Mouse (Mus musculus): ENCODE measurements around the gene Tcl1b4. TPM values are rescaled to one million over a fixed set of nuclear protein-coding genes. Genes with fewer than 3 reads are reported as not detected.

The Tcl1b4 gene
- polyA plus RNA-seq, 1 experiment from 2014 or later: not detected

DNA sequence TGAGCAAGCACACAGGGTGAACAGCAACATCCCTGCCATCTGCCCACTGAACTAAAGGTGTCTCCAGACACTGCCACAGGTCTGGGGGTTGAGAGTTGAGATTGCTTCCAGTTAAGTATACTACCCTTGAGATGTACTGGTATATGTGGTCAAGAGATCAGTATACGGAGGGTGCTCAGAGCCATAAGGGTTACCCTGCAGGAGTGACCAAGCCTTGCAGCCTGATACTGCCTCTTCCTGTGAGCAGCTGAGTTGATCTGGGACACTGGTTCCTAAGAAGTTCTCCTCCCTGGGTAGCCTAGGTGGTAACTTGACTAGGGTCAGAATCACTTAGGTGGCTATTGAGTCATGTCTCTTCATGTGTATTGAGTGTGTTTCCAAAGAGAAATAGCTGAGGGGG lies 6.7 kb downstream of the Tcl1b4 start:
- H3K9me3 ChIP-seq (replicated peaks): no peaks in the 10 kb centered on the region
- no peaks in the 10 kb centered on the region for H3K36me3 ChIP-seq
- no peak overlapping the region for H3K4me3 ChIP-seq
- H3K4me1 ChIP-seq: no peaks in the 10 kb centered on the region
- ATAC-seq (ENCODE audit: low FRiP score): no peak
- 96% methylated on average over 1 of the region's 1 CpGs for WGBS
- H3K9ac ChIP-seq: no peak overlapping the region
- no peak overlapping the region for H3K4me2 ChIP-seq (replicated peaks)
- no peak overlapping the region for H3K27ac ChIP-seq
- H3K27me3 ChIP-seq: no peaks in the 10 kb centered on the region

DNA sequence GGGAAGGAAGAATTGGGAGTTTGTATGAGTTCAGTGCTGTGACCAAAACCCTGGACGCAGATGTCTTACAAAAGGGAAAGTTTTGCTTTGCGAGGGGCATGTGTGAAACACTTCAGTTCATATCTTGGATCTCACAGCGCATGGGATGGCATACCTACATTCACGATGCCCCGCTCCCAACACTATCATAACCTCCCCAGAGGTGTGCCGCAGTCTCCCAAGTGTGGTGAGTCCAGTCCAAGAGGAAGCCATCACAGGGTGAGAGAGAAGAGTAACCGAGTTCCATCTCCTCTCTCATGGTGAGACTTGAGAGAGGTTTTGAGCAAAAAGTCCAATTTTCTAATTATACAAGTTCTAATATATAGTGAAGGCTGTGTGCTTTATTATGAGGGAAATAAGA lies 7.5 kb downstream of the Tcl1b4 start:
- 95% methylated on average over 7 of the region's 7 CpGs for WGBS

DNA sequence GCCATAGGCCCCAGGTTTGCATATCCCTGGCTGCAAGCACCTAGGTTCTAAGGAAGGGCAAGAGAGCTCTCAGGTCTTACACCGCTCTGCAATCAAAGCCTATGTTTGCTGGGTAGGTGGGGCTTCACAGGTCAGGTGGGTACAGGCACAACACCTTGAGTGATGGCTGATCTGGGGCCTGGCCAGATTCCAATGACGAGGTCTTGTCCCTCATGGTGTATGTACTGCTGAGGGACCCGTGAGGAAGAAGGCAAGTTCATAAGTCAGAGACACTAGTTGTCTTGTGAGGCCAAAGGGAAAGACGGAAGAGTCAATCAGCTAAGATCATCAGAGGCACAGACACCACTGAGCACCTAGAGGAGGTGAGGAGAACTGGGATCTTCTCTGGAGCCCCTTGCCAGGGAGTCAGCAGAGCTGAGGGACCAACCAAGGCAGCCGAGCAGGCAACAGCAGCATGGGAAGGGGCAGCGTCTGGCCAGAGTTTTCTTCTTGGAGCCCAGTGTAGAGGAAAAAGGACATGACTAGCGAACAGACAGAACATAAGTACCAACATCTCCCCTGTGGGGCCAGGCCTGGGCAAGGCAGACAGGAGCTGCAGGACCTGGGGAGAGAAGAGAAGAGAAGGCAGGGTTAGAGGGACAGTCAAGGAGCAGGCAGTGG lies 15.5 kb downstream of the Tcl1b4 start:
- WGBS: 87% methylated on average over 7 of the region's 7 CpGs
- Histone ChIP-seq H3K9me3 (replicated peaks) (no peaks in the 10 kb centered on the region), H3K4me3 (no peak overlapping the region), H3K36me3 (no peaks in the 10 kb centered on the region), H3K4me2 (replicated peaks) (no peak overlapping the region), H3K9ac (no peak overlapping the region), H3K27me3 (no peaks in the 10 kb centered on the region), H3K27ac (no peak overlapping the region), H3K4me1 (no peaks in the 10 kb centered on the region)
- ATAC-seq (ENCODE audit: low FRiP score): no peak

More for the DNA sequence above, 7.5 kb downstream of the Tcl1b4 start:
- Histone ChIP-seq H3K9ac (no peak overlapping the region), H3K9me3 (replicated peaks) (no peaks in the 10 kb centered on the region), H3K27me3 (no peaks in the 10 kb centered on the region), H3K36me3 (no peaks in the 10 kb centered on the region), H3K4me2 (replicated peaks) (no peak overlapping the region), H3K4me1 (no peaks in the 10 kb centered on the region), H3K4me3 (no peak overlapping the region), H3K27ac (no peak overlapping the region)
- no peak for ATAC-seq (ENCODE audit: low FRiP score)

DNA sequence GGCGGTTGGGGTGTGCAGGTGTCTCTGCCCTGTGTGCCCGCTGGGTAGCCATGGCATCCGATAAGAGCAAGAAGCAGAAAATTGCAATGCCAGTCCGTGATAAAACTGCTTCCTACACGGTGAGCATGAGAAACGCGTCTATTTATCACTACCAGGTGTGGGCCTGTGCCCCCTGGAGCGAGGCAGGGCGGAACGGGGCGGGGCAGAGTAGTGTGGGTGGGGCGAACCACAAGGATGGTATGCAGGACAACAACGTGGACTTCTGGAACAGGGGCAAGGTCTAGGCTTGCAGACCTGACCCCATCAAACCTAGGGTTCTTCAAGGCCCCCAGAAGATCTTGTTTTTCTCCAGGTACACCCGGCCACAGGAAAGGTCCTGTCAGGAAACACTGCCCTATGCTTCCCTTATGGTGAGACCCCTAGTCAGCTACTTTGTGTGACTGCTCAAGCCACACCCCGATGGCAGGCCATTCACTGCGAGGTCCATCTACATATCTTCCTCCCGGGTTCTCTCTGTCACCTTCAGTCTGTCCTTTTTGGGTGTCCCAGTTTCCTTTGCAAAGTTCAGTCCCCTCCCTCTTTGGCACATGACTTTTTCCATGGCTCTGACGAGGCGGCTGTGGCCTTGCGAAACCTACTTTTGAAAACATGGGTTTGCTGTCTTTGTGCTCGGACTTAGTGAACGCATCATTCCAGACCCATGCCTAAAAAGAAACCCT lies 21.0 kb downstream of the Tcl1b4 start, which contains the start of gene Tcl1:
Gene Tcl1 (minus strand): TSS at position 193 of the 719 bp plus-strand sequence.
- no peak within 1 kb of the TSS for H3K27ac ChIP-seq
- no peaks in the 10 kb centered on the region for H3K36me3 ChIP-seq
- no peaks in the 10 kb centered on the region for H3K27me3 ChIP-seq
- 90% methylated on average over 22 of the region's 22 CpGs for WGBS
- no peaks in the 10 kb centered on the region for H3K9me3 ChIP-seq (replicated peaks)
- no peak within 1 kb of the TSS for H3K4me3 ChIP-seq
- ATAC-seq (ENCODE audit: low FRiP score): no peak
- H3K4me1 ChIP-seq: 0 out of 2 replicates have a peak, but pooled peaks cover 5% of the 10 kb centered on the region
- H3K4me2 ChIP-seq (replicated peaks): no peak within 1 kb of the TSS
- H3K9ac ChIP-seq: no peak within 1 kb of the TSS

DNA sequence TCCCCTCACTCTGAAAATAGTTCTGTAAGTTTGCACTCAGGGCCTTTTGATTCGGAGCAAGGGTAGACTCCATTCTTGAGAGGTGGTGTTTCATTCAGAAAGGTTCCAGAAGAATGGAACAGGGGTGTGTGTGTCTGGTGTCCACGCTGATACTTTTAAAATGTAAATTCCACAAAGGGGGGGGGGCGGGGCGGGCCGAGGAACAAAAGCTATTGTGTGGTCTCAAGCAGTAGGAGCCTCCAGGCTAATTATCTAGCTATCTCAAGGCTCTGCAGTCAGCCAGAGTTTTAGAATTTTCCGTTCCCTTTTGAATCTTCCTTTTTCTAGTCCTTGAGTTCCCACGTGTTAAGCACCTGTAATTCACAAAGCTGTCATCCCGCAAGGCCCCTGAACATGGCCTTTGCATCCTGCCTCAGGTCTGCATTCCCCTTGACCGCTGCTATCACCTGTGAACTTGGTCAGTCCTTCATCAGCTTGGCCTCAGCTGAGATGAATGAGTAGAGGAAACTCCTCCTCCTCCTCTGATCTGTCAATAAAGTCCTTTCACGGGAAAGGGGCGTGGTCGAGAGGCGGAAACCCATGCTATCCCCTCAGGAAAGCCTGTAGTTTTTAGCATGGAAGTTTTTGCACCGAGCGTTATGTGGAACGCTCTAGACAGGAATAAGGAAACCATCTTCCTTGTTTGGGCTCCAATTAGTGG lies 23.0 kb downstream of the Tcl1b4 start:
- Histone ChIP-seq H3K9me3 (replicated peaks) (no peaks in the 10 kb centered on the region), H3K4me2 (replicated peaks) (no peak overlapping the region), H3K4me3 (no peak overlapping the region), H3K27ac (no peak overlapping the region), H3K36me3 (no peaks in the 10 kb centered on the region), H3K27me3 (no peaks in the 10 kb centered on the region), H3K9ac (no peak overlapping the region), H3K4me1 (0 out of 2 replicates have a peak, but pooled peaks cover 5% of the 10 kb centered on the region)
- ATAC-seq (ENCODE audit: low FRiP score): no peak
- WGBS: 49% methylated on average over 16 of the region's 16 CpGs

DNA sequence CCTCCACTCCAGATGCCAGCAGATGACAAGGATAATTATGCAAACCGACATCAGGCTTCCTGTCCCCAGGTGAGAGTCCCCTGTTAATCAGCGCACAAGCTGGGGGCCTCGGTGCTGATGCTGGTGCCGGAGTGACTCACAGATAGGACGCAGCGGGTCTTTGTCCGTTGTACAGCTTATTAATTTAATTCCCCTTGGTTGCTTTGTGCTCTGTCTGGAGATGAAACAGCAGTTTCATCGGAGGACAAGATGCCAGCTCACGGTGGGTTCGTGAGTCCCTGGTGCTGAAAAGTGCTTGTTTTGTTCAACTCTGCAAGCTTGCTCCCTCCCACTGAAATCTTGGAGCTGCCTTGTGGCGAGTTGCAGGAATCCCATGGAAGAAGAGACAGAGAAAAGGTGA lies 32.6 kb downstream of the Tcl1b4 start:
- no peak for ATAC-seq (ENCODE audit: low FRiP score)
- H3K9me3 ChIP-seq (replicated peaks): no peaks in the 10 kb centered on the region
- no peak overlapping the region for H3K9ac ChIP-seq
- H3K4me1 ChIP-seq: 0 out of 2 replicates have a peak, but pooled peaks cover 2% of the 10 kb centered on the region
- 66% methylated on average over 11 of the region's 11 CpGs for WGBS
- H3K4me2 ChIP-seq (replicated peaks): no peak overlapping the region
- no peaks in the 10 kb centered on the region for H3K36me3 ChIP-seq
- H3K27me3 ChIP-seq: no peaks in the 10 kb centered on the region
- no peak overlapping the region for H3K4me3 ChIP-seq
- H3K27ac ChIP-seq: no peak overlapping the region; the same call in 1 of the 2 replicates

DNA sequence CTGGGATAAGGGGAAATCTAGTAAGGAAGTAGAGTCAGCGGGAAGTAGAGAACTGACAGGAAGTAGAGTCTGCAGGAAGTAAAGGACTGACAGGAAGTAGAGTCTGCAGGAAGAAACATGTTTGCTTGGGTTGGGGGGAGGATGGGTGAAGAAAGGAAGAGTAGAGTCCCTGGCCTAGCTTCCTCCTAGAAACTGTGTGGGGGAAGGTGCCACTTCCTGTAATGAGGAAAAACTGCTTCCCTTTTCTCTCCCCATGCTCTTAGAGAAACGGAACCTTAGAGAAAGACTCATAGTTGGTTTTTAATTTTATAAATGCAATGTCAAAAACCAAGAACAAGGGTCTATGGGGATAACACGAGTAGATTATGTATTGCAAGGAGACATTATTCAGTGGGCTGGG lies 33.3 kb downstream of the Tcl1b4 start:
- no peaks in the 10 kb centered on the region for H3K27me3 ChIP-seq
- no peak overlapping the region for H3K4me2 ChIP-seq (replicated peaks)
- H3K9ac ChIP-seq: no peak overlapping the region
- H3K4me1 ChIP-seq: 0 out of 2 replicates have a peak, but pooled peaks cover 2% of the 10 kb centered on the region
- no peak overlapping the region for H3K4me3 ChIP-seq
- H3K27ac ChIP-seq: no peak overlapping the region
- no peak for ATAC-seq (ENCODE audit: low FRiP score)
- WGBS: 86% methylated on average over 3 of the region's 3 CpGs
- peaks cover 2% of the 10 kb centered on the region; the same call in 1 of the 2 replicates for H3K9me3 ChIP-seq (replicated peaks)
- H3K36me3 ChIP-seq: no peaks in the 10 kb centered on the region

DNA sequence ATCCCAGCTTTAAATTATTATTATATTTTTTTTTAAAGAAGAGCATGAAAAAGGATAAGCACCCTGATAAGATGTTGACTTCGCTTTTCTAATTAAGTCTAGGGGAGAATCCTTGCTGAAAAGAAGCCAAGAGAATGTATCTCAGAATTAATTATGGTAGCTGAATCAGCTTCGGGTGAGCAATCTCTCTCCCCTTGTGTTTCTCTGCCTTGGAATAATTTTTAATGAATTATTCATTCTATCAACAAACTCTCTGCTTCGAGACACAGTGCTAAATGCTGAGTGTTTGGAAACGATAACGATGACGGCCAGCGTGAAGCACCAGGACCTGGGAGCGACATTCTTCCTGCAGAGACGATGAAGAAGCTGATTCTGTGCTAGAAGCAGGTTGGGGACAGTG lies 37.3 kb downstream of the Tcl1b4 start:
- Histone ChIP-seq H3K9ac (no peak overlapping the region), H3K27ac (no peak overlapping the region), H3K36me3 (no peaks in the 10 kb centered on the region), H3K4me2 (replicated peaks) (no peak overlapping the region), H3K27me3 (no peaks in the 10 kb centered on the region), H3K4me1 (0 out of 2 replicates have a peak, but pooled peaks cover 5% of the 10 kb centered on the region), H3K9me3 (replicated peaks) (peaks cover 3% of the 10 kb centered on the region; the same call in 1 of the 2 replicates), H3K4me3 (no peak overlapping the region)
- no peak for ATAC-seq (ENCODE audit: low FRiP score)
- 66% methylated on average over 9 of the region's 9 CpGs for WGBS

DNA sequence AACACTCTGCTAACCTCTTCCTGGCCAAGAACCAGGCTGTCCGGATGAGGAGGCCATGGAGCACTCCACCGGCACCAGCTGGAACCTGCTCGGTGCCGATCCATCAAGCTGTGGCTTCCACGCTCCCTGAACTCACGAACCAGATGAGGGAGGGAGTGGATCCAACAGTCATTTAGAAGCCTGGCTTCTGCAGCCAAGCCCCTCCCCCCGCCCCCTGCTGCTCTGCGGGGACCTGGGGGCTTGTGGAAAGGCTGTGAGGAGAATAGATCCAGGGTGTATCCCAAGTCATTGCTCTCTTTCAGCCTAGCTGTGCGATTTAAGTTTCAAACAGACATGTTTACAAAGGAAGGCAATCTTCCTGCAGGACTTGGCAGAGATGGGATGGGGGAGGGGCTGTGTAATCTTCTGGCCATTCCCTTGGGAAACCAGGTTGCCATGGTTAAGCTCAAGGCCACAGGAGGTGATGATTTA lies 47.0 kb downstream of the Tcl1b4 start:
- peak overlapping the region; percentile 38 for H3K4me2 ChIP-seq (replicated peaks)
- H3K4me1 ChIP-seq: peaks cover 28% of the 10 kb centered on the region
- no peak overlapping the region for H3K9ac ChIP-seq
- no peaks in the 10 kb centered on the region for H3K36me3 ChIP-seq
- ATAC-seq (ENCODE audit: low FRiP score): peak; percentile 65; the same call in 1 of the 2 replicates
- peak overlapping the region; percentile 71; the same call in 1 of the 2 replicates for H3K27ac ChIP-seq
- no peaks in the 10 kb centered on the region; the same call in 1 of the 2 replicates for H3K27me3 ChIP-seq
- H3K9me3 ChIP-seq (replicated peaks): no peaks in the 10 kb centered on the region
- 6% methylated on average over 9 of the region's 9 CpGs for WGBS
- no peak overlapping the region for H3K4me3 ChIP-seq

DNA sequence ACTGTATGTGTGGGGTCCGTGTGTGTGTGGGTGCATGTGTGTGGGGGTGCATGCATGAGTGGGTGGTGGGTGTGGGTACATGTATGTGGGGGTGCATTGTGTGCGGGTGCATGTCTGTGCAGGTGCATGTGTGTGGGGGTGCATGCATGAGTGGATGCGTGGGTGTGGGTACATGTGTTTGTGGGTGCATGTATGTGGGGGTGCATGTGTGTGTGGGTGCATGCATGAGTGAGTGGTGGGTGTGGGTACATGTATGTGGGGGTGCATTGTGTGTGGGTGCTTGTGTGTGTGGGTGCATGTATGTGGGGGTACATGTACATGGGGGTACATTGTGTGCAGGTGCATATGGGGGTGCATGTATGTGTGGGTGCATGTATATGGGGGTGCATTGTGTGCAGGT lies 52.0 kb downstream of the Tcl1b4 start:
- H3K9me3 ChIP-seq (replicated peaks): no peaks in the 10 kb centered on the region
- no peaks in the 10 kb centered on the region for H3K27me3 ChIP-seq
- no peak overlapping the region for H3K27ac ChIP-seq
- H3K4me2 ChIP-seq (replicated peaks): no peak overlapping the region
- no peak overlapping the region for H3K4me3 ChIP-seq
- H3K36me3 ChIP-seq: no peaks in the 10 kb centered on the region
- H3K4me1 ChIP-seq: peaks cover 20% of the 10 kb centered on the region
- H3K9ac ChIP-seq: no peak overlapping the region
- 90% methylated on average over 3 of the region's 3 CpGs for WGBS
- no peak for ATAC-seq (ENCODE audit: low FRiP score)
